In genomic region chr7:102223883-102224738, GRCm38 (mm10) we compare ENCODE assay signal across 7 mouse cellular contexts. TPM values are rescaled to one million over a fixed set of nuclear protein-coding genes. Genes with fewer than 3 reads are reported as not detected.
DNase-seq lines count a peak whose midpoint lies in the region; ATAC-seq lines count a peak whose summit lies in the region.

No protein-coding gene starts in this region.

- peak overlapping the region; percentile 49 for H3K27ac ChIP-seq in intestine, embryonic 15.5 days

- 0 out of 2 replicates have a peak, but pooled peaks cover 5% of the 10 kb centered on the region for H3K4me1 ChIP-seq in intestine, embryonic 15.5 days (replicated peaks)

- DNase-seq in lung, adult 18-20 months: peak; percentile 66 to 77
- DNase-seq in lung, postnatal 14 days: no peak
- DNase-seq in adrenal gland, postnatal 25 days: peak; percentile 58
- no peak for DNase-seq in c-Kit-positive CD71-positive TER-119-positive erythroid progenitor cells, embryonic 14.5 days (ENCODE audit: low spot score)
- no peak for DNase-seq in left cerebral cortex, adult 11 months (ENCODE audit: low spot score)

- peak; percentile 47 for ATAC-seq in intestine, embryonic 15.5 days
- 0 out of 2 replicates have a peak, but pooled peaks have one; percentile 4 for ATAC-seq in megakaryocyte-erythroid progenitor cell, adult 5-6 weeks (replicated peaks; ENCODE audit: low FRiP score, low TSS enrichment, poor library complexity, severe bottlenecking)

- no peaks in the 10 kb centered on the region for H3K27me3 ChIP-seq in intestine, embryonic 15.5 days (replicated peaks)

- no peak overlapping the region for H3K9ac ChIP-seq in intestine, embryonic 15.5 days

- 62% methylated on average over 5 of the region's 5 CpGs for WGBS in intestine, embryonic 15.5 days

- H3K9me3 ChIP-seq in intestine, embryonic 15.5 days: no peaks in the 10 kb centered on the region

- H3K4me3 ChIP-seq in intestine, embryonic 15.5 days (replicated peaks): peak overlapping the region; percentile 73; the same call in 1 of the 2 replicates

- peak overlapping the region; percentile 74 for H3K4me2 ChIP-seq in intestine, embryonic 15.5 days (replicated peaks)

- H3K36me3 ChIP-seq in intestine, embryonic 15.5 days: peaks cover 9% of the 10 kb centered on the region; the same call in 1 of the 2 replicates

RNA-seq across cellular contexts. Expression of gene Pgap2, which starts 14.1 kb away (rescaled TPM):
- total RNA-seq in adrenal gland, postnatal 25 days (2021): 82.3 and 110 TPM in 2 replicates
- polyA plus RNA-seq in intestine, embryonic 15.5 days (2015; fragmentation: Nextera tagmentation; extraction: Ambion mirVana): 98.9 and 109 TPM in 2 replicates
- total RNA-seq in megakaryocyte-erythroid progenitor cell, adult 5-6 weeks (2014; fragmentation: Nextera tagmentation): 40.0 and 41.2 TPM in 2 replicates
- total RNA-seq in megakaryocyte-erythroid progenitor cell, adult 5-6 weeks (2017): 17.5 and 21.8 TPM in 2 replicates

RNA-seq across cellular contexts. Expression of gene Nup98, which starts 14.1 kb away (rescaled TPM):
- total RNA-seq in adrenal gland, postnatal 25 days (2021): 60.8 and 61.0 TPM in 2 replicates
- polyA plus RNA-seq in intestine, embryonic 15.5 days (2015; fragmentation: Nextera tagmentation; extraction: Ambion mirVana): 31.4 and 33.4 TPM in 2 replicates
- total RNA-seq in megakaryocyte-erythroid progenitor cell, adult 5-6 weeks (2014; fragmentation: Nextera tagmentation): 71.1 and 73.6 TPM in 2 replicates
- total RNA-seq in megakaryocyte-erythroid progenitor cell, adult 5-6 weeks (2017): 50.4 and 59.9 TPM in 2 replicates

RNA-seq across cellular contexts. Expression of gene Rhog, which starts 31.7 kb away (rescaled TPM):
- 58.9 and 59.7 TPM in 2 replicates for total RNA-seq in adrenal gland, postnatal 25 days (2021)
- 60.2 and 62.1 TPM in 2 replicates for polyA plus RNA-seq in intestine, embryonic 15.5 days (2015; fragmentation: Nextera tagmentation; extraction: Ambion mirVana)
- 145 and 157 TPM in 2 replicates for total RNA-seq in megakaryocyte-erythroid progenitor cell, adult 5-6 weeks (2014; fragmentation: Nextera tagmentation)
- total RNA-seq in megakaryocyte-erythroid progenitor cell, adult 5-6 weeks (2017): 20.5 and 38.6 TPM in 2 replicates

RNA-seq across cellular contexts. Expression of gene Stim1, which starts 43.5 kb away (rescaled TPM):
- total RNA-seq in adrenal gland, postnatal 25 days (2021): 52.4 and 65.8 TPM in 2 replicates
- polyA plus RNA-seq in intestine, embryonic 15.5 days (2015; fragmentation: Nextera tagmentation; extraction: Ambion mirVana): 20.1 TPM in 2 replicates
- total RNA-seq in megakaryocyte-erythroid progenitor cell, adult 5-6 weeks (2014; fragmentation: Nextera tagmentation): 23.4 and 37.7 TPM in 2 replicates
- total RNA-seq in megakaryocyte-erythroid progenitor cell, adult 5-6 weeks (2017): 18.4 and 19.4 TPM in 2 replicates

Comparison
In these comparisons a context has a peak if more than half of its experiments do, and no peak if none do; other contexts are left out.
1. DNase-seq: peak in lung, adult 18-20 months (2 of 2) and adrenal gland, postnatal 25 days (single experiment); none in lung, postnatal 14 days (single experiment), c-Kit-positive CD71-positive TER-119-positive erythroid progenitor cells, embryonic 14.5 days (single experiment) and left cerebral cortex, adult 11 months (single experiment).